Mouse (Mus musculus) mesoderm, embryonic 11.5 days (tissue): ENCODE results near the gene Kcnj10.

ENCODE experiments used
- DNase-seq: peaks from one replicate; pipeline ENCODE4 v3.0.0-alpha.2; 2012; ENCODE audit warnings: low read depth, low spot score

Gene Kcnj10

GRCm38 (mm10) chr1:172340729-172341321 lies at the start of gene Kcnj10:
TSS of gene Kcnj10 (plus strand) at chr1:172341210.
- DNase-seq, result peak; percentile 85

DNA sequence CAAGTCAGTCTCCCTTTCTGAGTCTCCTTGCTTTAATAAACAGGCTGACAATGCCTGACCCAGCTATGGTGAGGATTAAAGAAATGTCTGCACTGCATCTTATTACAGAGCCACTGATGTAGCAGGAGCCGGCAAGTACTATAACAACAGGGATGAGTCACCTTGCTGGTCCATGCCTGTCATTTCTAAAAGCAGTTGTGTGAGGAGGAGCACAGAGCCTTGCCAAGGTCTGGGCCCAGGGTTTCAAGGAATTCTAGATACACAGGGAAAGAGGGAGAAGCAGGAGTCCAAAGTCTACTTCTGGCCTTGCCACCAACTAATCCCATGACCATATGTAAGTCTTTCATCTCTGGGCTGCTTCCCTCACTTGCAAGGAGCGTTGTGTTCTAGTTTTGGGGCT lies 48.1 kb upstream of the Kcnj10 start:
- DNase-seq, result no peak

- DNase-seq, result no peak
Observed at GRCm38 (mm10) chr1:172293449-172293848, 47.6 kb upstream of the Kcnj10 start.

- DNase-seq, result no peak
Observed at GRCm38 (mm10) chr1:172295751-172296197, 45.2 kb upstream of the Kcnj10 start.

GRCm38 (mm10) chr1:172296816-172297510 lies 44.0 kb upstream of the Kcnj10 start:
- no peak for DNase-seq

DNA sequence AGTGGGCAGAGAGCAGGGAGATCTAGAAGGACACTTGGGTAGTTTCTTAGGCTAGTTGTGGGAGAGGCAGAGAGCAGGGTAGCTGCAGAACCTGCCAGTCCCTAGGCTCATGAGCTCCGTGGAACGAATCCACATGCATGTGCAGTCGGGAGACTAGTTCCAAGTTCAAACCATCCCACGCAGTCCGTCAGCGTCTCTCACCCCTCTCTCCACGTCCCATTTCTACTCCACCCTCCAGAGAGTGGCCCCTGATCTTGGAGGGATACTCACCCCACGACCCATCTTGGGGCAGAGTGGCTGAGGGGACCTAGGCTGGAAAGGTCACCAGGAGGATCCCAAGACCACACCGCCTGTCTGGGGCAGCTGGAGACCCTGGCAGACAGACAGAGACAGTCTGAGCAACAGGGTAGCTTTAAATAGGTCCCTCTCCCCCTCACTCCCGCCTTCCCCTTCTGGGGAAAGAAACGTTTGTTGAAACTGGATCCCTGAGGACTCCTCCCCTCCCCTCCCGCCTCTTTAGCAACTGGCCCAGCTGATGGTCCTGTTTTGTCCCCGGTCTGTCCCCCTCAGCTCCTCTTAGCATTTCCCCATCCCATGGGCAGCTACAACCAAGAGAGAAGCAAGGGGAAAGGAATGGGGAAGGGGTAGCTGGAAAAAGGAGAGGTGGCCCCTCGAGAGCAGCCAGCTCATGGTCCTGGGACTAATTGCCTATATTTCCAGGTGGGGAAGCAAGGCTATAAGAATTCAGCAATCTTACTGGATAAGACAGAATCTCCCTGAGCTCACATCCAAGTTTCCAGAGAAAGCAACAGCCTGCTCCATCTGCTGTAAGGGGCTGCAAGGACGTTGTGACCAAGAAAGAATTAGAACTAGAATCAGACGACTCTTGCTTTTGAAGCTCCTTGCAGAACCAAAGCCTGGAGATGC lies 43.1 kb upstream of the Kcnj10 start, which contains the start of gene Atp1a2:
TSS of gene Atp1a2 (minus strand) at position 454 of the 927 bp plus-strand sequence.
- peak; percentile 39 for DNase-seq

DNA sequence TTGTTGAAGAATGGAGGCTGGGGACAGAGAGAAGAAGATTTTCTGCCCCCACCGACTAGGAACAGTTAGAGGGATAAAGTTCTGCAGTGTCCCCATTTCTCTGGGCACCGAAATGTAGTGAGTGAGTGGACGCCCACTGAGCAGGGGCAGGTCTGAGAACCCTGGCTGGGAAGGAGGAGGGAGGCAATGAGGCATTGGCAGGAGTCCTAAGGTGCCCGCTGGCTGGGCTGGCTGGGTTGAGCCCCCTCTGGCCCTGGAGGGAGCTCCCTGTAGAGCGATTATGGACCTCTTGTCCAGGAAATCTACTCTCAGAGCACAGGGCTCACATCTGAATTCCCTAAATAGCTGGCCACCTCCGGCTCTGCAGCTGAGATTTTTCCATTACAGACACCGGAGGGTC lies 41.5 kb upstream of the Kcnj10 start:
- no peak for DNase-seq

GRCm38 (mm10) chr1:172300247-172300646 lies 40.8 kb upstream of the Kcnj10 start:
- DNase-seq, result no peak

GRCm38 (mm10) chr1:172301180-172301579 lies 39.8 kb upstream of the Kcnj10 start:
- DNase-seq, result peak; percentile 58

- DNase-seq, result no peak
Observed at GRCm38 (mm10) chr1:172302311-172302710, 38.7 kb upstream of the Kcnj10 start.

GRCm38 (mm10) chr1:172302851-172303250 lies 38.2 kb upstream of the Kcnj10 start:
- no peak for DNase-seq

- DNase-seq, result no peak
Observed at GRCm38 (mm10) chr1:172304443-172304842, 36.6 kb upstream of the Kcnj10 start.

GRCm38 (mm10) chr1:172305153-172305552 lies 35.9 kb upstream of the Kcnj10 start:
- DNase-seq, result no peak

DNA sequence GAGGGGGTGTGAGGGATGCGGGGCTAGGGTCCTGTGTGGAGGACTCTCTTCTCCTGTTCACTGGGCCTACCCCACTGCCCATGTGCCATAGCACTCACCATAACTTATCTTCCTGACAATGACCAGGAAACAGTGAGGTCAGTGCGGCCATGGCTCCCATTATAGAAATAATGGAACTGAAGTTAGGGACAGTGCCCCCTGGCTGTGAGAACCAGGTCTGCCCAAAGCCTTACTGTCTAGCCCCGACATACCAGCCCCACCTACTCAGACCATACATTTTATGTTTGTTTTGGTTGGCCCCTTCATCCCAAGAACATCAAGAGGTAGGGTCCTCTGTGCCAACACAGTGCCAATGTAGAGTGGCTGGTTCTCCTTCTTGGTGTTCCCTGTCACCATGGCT lies 35.4 kb upstream of the Kcnj10 start:
- no peak for DNase-seq

DNA sequence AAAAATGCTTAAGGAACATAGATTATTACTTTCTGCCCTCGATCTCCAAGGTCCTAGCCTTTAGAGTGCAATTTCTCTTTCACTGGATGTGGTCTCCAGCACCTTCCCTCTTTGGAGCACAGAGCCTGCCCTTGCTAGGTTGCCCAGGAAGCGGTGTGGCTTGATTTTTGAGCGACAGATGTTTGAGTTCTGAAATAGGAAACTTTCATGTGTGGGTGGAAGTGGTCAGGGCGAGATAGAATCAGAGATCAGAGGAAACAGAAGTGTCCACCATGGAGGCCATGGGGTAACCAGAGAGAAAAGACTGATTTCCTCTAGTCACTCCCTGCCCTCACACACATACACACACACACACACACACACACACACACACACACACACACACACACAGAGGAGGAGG lies 34.8 kb upstream of the Kcnj10 start:
- DNase-seq, result no peak

GRCm38 (mm10) chr1:172306885-172307284 lies 34.1 kb upstream of the Kcnj10 start:
- no peak for DNase-seq

DNA sequence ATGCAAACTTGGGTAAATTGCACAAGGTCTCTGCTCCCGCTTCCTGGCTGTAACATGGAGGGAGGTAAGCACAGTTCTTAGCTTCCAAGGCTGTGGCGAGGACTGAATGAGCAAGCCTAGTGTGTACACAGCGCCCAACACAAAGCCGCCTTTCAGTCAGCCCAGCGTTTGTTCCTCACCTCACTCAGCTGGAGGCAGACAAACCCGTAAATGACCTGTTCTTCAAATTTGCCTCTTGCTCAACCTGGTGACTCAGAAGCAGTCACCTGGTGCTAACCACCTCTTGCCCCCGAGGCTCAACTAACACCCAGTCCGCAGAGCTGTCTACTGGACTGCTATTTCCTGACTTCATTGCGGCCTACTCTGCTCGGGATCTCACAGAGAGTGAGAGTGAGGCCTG lies 33.1 kb upstream of the Kcnj10 start:
- no peak for DNase-seq

DNA sequence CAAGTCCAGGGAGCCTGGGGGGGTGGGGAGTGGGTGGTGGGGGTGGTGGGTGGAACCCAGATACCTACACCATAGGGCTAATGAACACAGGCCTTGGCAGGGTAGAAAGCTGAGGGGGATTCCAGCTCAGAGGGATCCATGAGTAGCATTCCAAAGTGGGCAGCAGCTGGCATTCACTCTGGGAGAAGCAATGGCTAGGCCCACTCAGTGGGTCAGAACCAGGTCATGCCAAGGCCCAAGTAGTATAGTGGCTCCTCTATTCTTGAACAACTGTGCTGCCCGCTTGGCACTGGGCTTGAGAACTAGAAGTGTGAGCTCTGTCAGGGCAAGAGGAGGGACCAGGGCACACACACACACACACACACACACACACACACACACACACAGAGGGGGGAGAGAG lies 32.6 kb upstream of the Kcnj10 start:
- no peak for DNase-seq

DNA sequence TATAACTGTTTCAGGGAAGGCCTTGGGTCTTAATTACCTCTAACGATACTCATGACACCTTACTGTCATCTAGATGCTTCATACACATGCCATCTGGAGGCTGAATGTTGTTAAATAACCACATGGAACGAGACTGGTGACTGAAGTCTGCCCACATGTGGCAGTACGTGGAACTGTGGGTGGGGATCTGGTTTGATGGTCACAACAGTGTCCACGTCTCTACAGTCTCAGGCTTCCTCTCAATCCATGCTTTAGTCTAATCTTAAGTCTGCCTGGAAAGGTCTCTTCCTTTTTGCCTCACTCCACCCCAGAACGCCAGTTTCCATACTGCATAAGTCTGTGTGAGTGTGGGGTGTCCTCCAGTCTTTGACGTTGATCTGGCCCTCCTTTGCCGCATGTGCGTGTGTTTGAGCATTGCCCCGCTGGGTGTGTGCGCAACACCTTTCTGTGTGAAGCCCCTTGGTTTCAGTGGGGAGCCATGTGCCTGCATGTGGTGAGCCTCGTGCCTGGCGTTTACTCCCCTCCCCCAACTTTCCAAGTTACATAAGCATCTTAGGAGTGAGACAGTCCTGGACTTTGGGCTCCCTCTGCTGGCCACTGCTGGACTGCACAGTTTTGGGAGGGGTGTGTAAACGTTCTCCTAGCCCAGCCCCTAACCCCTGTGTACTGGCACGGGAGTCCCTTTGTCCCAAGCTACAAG lies 31.2 kb upstream of the Kcnj10 start:
- peak; percentile 97 for DNase-seq

- DNase-seq, result no peak
Observed at GRCm38 (mm10) chr1:172311248-172311906, 29.6 kb upstream of the Kcnj10 start.
